Mouse (Mus musculus) heart, embryonic 16.5 days (tissue): ENCODE measurements around the gene Dus2. TPM values are rescaled to one million over a fixed set of nuclear protein-coding genes. Genes with fewer than 3 reads are reported as not detected.

ENCODE experiments used
- ATAC-seq: fragments of 200-750 bp; cut with Nextera tagmentation; replicated peaks from 2 replicates; pipeline ENCODE4 v1.8.0; 2017; ENCODE audit warnings: moderate number of reproducible peaks; ENCODE audit not compliant: insufficient read depth, low FRiP score; ENCODE audit errors: extremely low read depth
- H3K27ac ChIP-seq: fragments of 300-500 bp; sonication (generic); 2 replicates; pipeline ENCODE4 v1.5.1; 2014; ENCODE audit warnings: mild to moderate bottlenecking, low read length, control low read depth, moderate library complexity
- H3K27me3 ChIP-seq: fragments of 300-500 bp; sonication (generic); 2 replicates; pipeline ENCODE4 v1.6.1; 2014; ENCODE audit warnings: low read length, mixed read lengths; ENCODE audit not compliant: control insufficient read depth, insufficient read depth
- H3K36me3 ChIP-seq: fragments of 300-500 bp; sonication (generic); 2 replicates; pipeline ENCODE4 v1.6.1; 2014; ENCODE audit not compliant: control insufficient read depth, insufficient read depth
- H3K4me1 ChIP-seq: fragments of 300-500 bp; sonication (generic); 2 replicates; pipeline ENCODE4 v1.6.1; 2014; ENCODE audit warnings: low read length, mixed read lengths; ENCODE audit not compliant: control insufficient read depth, insufficient read depth
- H3K4me2 ChIP-seq: fragments of 300-500 bp; sonication (generic); 2 replicates; pipeline ENCODE4 v1.6.1; 2014; ENCODE audit warnings: low read depth, mild to moderate bottlenecking, control low read depth, low read length
- H3K4me3 ChIP-seq: fragments of 300-500 bp; sonication (generic); 2 replicates; pipeline ENCODE4 v1.5.1; 2014; ENCODE audit warnings: mild to moderate bottlenecking, control low read depth, low read length
- H3K9ac ChIP-seq: fragments of 300-500 bp; sonication (generic); 2 replicates; pipeline ENCODE4 v1.6.1; 2014; ENCODE audit warnings: low read length, control low read depth
- H3K9me3 ChIP-seq: fragments of 300-500 bp; sonication (generic); replicated peaks from 2 replicates; pipeline ENCODE4 v1.6.1; 2016; ENCODE audit warnings: low read length; ENCODE audit not compliant: control insufficient read depth
- WGBS: fragments of 180-500 bp; shearing (Covaris S2); extraction: QIAGEN DNeasy Blood & Tissue Kit; methylation state at CpG from one replicate; pipeline ENCODE4 v1.1.7; 2014; 5-methylcytosine and 5-hydroxymethylcytosine counted together
- microRNA-seq: library from miRNA; unstranded; fragments of <30 nt; microRNA quantifications from one replicate; pipeline ENCODE4, GENCODE M21; 2017
- polyA plus RNA-seq: library from polyadenylated mRNA; unstranded; fragments of >200 nt; fragmentation: Nextera tagmentation; extraction: Ambion mirVana; gene quantifications from 2 replicates; pipeline ENCODE4 v1.2.1, GENCODE M21; 2015

The Dus2 gene
- polyA plus RNA-seq, 1 experiment from 2014 or later = 14.4 TPM

- H3K9ac ChIP-seq = no peak overlapping the region
- peaks cover 7% of the 10 kb centered on the region; the same call in 1 of the 2 replicates for H3K36me3 ChIP-seq
- peaks cover 10% of the 10 kb centered on the region for H3K4me1 ChIP-seq
- H3K27ac ChIP-seq = no peak overlapping the region
- no peaks in the 10 kb centered on the region for H3K9me3 ChIP-seq
- no peak overlapping the region for H3K4me2 ChIP-seq
- WGBS = 84% methylated on average over 1 of the region's 1 CpGs
- no peak overlapping the region for H3K4me3 ChIP-seq
- ATAC-seq = no peak
- no peaks in the 10 kb centered on the region for H3K27me3 ChIP-seq
Observed at GRCm38 (mm10) chr8:106074659-106075058, 83.5 kb downstream of the Dus2 start.

GRCm38 (mm10) chr8:106075161-106075862 is 84.2 kb downstream of the Dus2 start:
- peaks cover 7% of the 10 kb centered on the region; the same call in 1 of the 2 replicates for H3K36me3 ChIP-seq
- no peak overlapping the region for H3K9ac ChIP-seq
- no peak overlapping the region for H3K4me2 ChIP-seq
- H3K4me1 ChIP-seq = peaks cover 10% of the 10 kb centered on the region
- H3K27me3 ChIP-seq = no peaks in the 10 kb centered on the region
- H3K4me3 ChIP-seq = no peak overlapping the region
- no peaks in the 10 kb centered on the region for H3K9me3 ChIP-seq
- H3K27ac ChIP-seq = no peak overlapping the region
- WGBS = 61% methylated on average over 9 of the region's 9 CpGs
- no peak for ATAC-seq

- WGBS = 94% methylated on average over 5 of the region's 5 CpGs
- no peak overlapping the region for H3K4me2 ChIP-seq
Observed at GRCm38 (mm10) chr8:106075863-106076174, 84.7 kb downstream of the Dus2 start.

GRCm38 (mm10) chr8:106076612-106077011 is 85.5 kb downstream of the Dus2 start:
- Histone ChIP-seq H3K4me3 (no peak overlapping the region), H3K9ac (no peak overlapping the region), H3K4me1 (peaks cover 10% of the 10 kb centered on the region), H3K9me3 (no peaks in the 10 kb centered on the region), H3K27me3 (no peaks in the 10 kb centered on the region), H3K36me3 (peaks cover 7% of the 10 kb centered on the region; the same call in 1 of the 2 replicates), H3K4me2 (no peak overlapping the region), H3K27ac (no peak overlapping the region)
- no peak for ATAC-seq
- WGBS = 79% methylated on average over 5 of the region's 5 CpGs

More at GRCm38 (mm10) chr8:106075863-106076174, 84.7 kb downstream of the Dus2 start:
- Histone ChIP-seq H3K36me3 (peaks cover 7% of the 10 kb centered on the region; the same call in 1 of the 2 replicates), H3K4me1 (peaks cover 10% of the 10 kb centered on the region), H3K9me3 (no peaks in the 10 kb centered on the region), H3K4me3 (no peak overlapping the region), H3K27me3 (no peaks in the 10 kb centered on the region), H3K9ac (no peak overlapping the region), H3K27ac (no peak overlapping the region)
- ATAC-seq = no peak

GRCm38 (mm10) chr8:106077452-106078067 is 86.4 kb downstream of the Dus2 start:
- Histone ChIP-seq H3K36me3 (peaks cover 9% of the 10 kb centered on the region), H3K9me3 (no peaks in the 10 kb centered on the region), H3K27ac (no peak overlapping the region), H3K4me2 (no peak overlapping the region), H3K9ac (no peak overlapping the region), H3K4me1 (peaks cover 10% of the 10 kb centered on the region), H3K27me3 (no peaks in the 10 kb centered on the region), H3K4me3 (no peak overlapping the region)
- 91% methylated on average over 1 of the region's 1 CpGs for WGBS
- ATAC-seq = no peak; the same call in 1 of the 2 replicates

- WGBS = 86% methylated on average over 4 of the region's 4 CpGs
- no peak overlapping the region for H3K4me3 ChIP-seq
- no peak for ATAC-seq
Observed at GRCm38 (mm10) chr8:106102321-106102720, 111.2 kb downstream of the Dus2 start.

More at GRCm38 (mm10) chr8:106102321-106102720, 111.2 kb downstream of the Dus2 start:
- H3K27ac ChIP-seq = no peak overlapping the region
- H3K27me3 ChIP-seq = no peaks in the 10 kb centered on the region
- no peaks in the 10 kb centered on the region for H3K4me1 ChIP-seq
- H3K36me3 ChIP-seq = peaks cover 14% of the 10 kb centered on the region
- H3K9me3 ChIP-seq = no peaks in the 10 kb centered on the region
- no peak overlapping the region for H3K4me2 ChIP-seq
- H3K9ac ChIP-seq = no peak overlapping the region

Small RNA genes lying within 50 kb of the gene (microRNA-seq; reads per million reads assigned to microRNA genes)
- gene Mir7074 = not detected

Other genes starting within 250 kb of the Dus2 start
- 7.5 and 12.0 TPM in 2 replicates for gene Gfod2, start 232.7 kb upstream of the Dus2 start, polyA plus RNA-seq
- 8.3 and 9.2 TPM in 2 replicates for gene Ranbp10, start 164.0 kb upstream of the Dus2 start, polyA plus RNA-seq
- gene Tsnaxip1, start 163.6 kb upstream of the Dus2 start, polyA plus RNA-seq = 0.43 and 0.64 TPM in 2 replicates
- 34.0 and 35.6 TPM in 2 replicates for gene Cenpt, start 138.1 kb upstream of the Dus2 start, polyA plus RNA-seq
- 49.0 and 50.9 TPM in 2 replicates for gene Thap11, start 136.2 kb upstream of the Dus2 start, polyA plus RNA-seq
- 132 and 194 TPM in 2 replicates for gene Nutf2, start 130.8 kb upstream of the Dus2 start, polyA plus RNA-seq
- 32.6 and 33.7 TPM in 2 replicates for gene Edc4, start 110.5 kb upstream of the Dus2 start, polyA plus RNA-seq
- gene Nrn1l, start 97.8 kb upstream of the Dus2 start, polyA plus RNA-seq = 0.69 and 0.89 TPM in 2 replicates
- gene Pskh1, start 90.9 kb upstream of the Dus2 start, polyA plus RNA-seq = 22.8 and 25.1 TPM in 2 replicates
- gene Ctrl, start 57.5 kb upstream of the Dus2 start, polyA plus RNA-seq = 0.79 and 0.89 TPM in 2 replicates
- gene Psmb10, start 52.9 kb upstream of the Dus2 start, polyA plus RNA-seq = 89.4 and 112 TPM in 2 replicates
- gene Lcat, start 48.0 kb upstream of the Dus2 start, polyA plus RNA-seq = 1.3 and 1.7 TPM in 2 replicates
- gene Slc12a4, start 25.2 kb upstream of the Dus2 start, polyA plus RNA-seq = 38.5 and 43.1 TPM in 2 replicates
- not detected in 2 replicates for gene Dpep3, start 11.9 kb upstream of the Dus2 start, polyA plus RNA-seq
- 0.13 and 0.16 TPM in 2 replicates for gene Dpep2nb, start 14.6 kb downstream of the Dus2 start, polyA plus RNA-seq
- 12.8 and 14.8 TPM in 2 replicates for gene Ddx28, start 20.5 kb downstream of the Dus2 start, polyA plus RNA-seq
- gene Nfatc3, start 67.5 kb downstream of the Dus2 start, polyA plus RNA-seq = 3.7 and 4.3 TPM in 2 replicates
- 1.9 and 6.6 TPM in 2 replicates for gene Esrp2, start 145.6 kb downstream of the Dus2 start, polyA plus RNA-seq
- 7.7 and 7.8 TPM in 2 replicates for gene Pla2g15, start 159.1 kb downstream of the Dus2 start, polyA plus RNA-seq
- gene Slc7a6, start 177.5 kb downstream of the Dus2 start, polyA plus RNA-seq = 21.1 and 28.5 TPM in 2 replicates
- gene Slc7a6os, start 219.6 kb downstream of the Dus2 start, polyA plus RNA-seq = 20.1 and 21.1 TPM in 2 replicates
- 34.1 and 34.4 TPM in 2 replicates for gene Prmt7, start 219.6 kb downstream of the Dus2 start, polyA plus RNA-seq